Mouse (Mus musculus): Measurements from ENCODE around the gene Grem1. TPM values are rescaled to one million over a fixed set of nuclear protein-coding genes. Genes with fewer than 3 reads are reported as not detected.

Gene Grem1
- polyA plus RNA-seq (2016; fragmentation: Nextera tagmentation; extraction: Ambion mirVana), result 1.4 and 1.5 TPM in 2 replicates

DNA sequence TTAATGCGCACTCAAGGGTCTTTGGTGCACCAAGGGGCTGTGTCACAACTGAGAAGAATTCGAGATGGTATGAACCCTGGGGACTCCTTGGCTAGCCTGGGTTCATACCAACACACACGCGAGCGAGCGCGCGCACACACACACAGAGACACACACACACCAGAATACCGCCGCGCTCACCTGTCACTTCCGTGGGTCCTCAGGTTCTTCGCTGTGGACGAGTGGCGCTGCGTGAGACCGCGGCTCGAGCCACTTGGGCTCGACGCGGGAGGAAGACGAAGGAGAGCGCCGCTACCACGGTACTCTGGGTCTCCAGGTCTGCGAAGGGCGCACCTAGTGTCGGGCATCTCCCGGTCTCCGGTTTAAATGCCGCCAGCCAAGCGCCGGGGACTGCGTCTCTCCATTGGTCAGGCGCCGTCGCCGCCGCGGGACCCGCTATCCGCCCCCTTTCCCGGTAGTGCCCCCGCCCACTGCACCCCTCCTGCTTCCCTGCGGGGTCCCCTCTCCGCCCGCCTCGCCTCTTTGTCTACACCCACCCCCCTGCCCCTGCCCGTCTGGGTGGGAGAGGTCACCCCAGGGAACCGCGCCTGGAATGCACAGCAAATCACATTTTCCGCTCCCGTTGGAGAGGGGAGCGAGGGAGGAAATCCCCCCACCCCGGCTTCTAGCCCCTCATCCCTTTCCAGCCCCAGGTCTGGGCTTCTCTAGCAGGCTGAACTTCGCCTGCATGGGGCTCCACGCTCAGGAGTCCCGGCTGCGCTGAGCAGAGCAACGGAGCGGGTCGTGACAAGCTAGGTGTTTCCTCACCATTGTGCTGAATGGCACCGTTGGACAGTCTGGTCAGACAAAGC, at the start of gene Grem1:
Gene Grem1 (minus strand): TSS at position 336 of the 851 bp plus-strand sequence.
- under 1% methylated on average over 62 of the region's 64 CpGs for WGBS
- peak within 1 kb of the TSS; percentile 98 for H3K4me2 ChIP-seq (replicated peaks)
- peak within 1 kb of the TSS; percentile 57 for H3K4me3 ChIP-seq
- H3K9ac ChIP-seq, result peak within 1 kb of the TSS; percentile 64
- H3K9me3 ChIP-seq (replicated peaks), result no peaks in the 10 kb centered on the region
- peak within 1 kb of the TSS; percentile 12; the same call in 1 of the 2 replicates for H3K27ac ChIP-seq
- no peaks in the 10 kb centered on the region for H3K36me3 ChIP-seq
- ATAC-seq (ENCODE audit: low FRiP score), result peak; percentile 83
- peaks cover 50% of the 10 kb centered on the region for H3K27me3 ChIP-seq
- H3K4me1 ChIP-seq, result peaks cover 23% of the 10 kb centered on the region

DNA sequence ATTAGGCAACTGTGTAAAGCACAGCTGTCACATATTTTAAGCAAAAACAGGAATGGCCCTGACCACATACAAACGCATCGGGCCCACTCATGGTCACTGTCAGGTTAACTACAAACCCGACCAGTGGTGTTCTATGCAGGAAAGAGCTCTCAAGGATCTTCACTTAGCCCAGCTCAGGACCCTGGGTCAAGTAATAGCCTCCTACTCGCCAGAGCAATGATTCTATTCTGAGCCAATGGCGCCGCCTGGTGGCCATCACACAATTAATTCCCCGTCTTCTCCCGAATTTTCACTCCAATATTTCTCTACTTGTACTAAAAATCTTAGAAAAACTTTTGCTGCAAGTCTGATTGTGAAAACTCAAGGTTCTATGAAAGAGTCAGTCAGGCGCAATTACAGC, 49.2 kb upstream of the Grem1 start:
- 26% methylated on average over 9 of the region's 9 CpGs for WGBS
- Histone ChIP-seq H3K4me1 (no peaks in the 10 kb centered on the region), H3K27ac (no peak overlapping the region), H3K9ac (no peak overlapping the region), H3K36me3 (no peaks in the 10 kb centered on the region), H3K4me2 (replicated peaks) (no peak overlapping the region), H3K27me3 (no peaks in the 10 kb centered on the region), H3K9me3 (replicated peaks) (no peaks in the 10 kb centered on the region), H3K4me3 (no peak overlapping the region)
- no peak for ATAC-seq (ENCODE audit: low FRiP score)

DNA sequence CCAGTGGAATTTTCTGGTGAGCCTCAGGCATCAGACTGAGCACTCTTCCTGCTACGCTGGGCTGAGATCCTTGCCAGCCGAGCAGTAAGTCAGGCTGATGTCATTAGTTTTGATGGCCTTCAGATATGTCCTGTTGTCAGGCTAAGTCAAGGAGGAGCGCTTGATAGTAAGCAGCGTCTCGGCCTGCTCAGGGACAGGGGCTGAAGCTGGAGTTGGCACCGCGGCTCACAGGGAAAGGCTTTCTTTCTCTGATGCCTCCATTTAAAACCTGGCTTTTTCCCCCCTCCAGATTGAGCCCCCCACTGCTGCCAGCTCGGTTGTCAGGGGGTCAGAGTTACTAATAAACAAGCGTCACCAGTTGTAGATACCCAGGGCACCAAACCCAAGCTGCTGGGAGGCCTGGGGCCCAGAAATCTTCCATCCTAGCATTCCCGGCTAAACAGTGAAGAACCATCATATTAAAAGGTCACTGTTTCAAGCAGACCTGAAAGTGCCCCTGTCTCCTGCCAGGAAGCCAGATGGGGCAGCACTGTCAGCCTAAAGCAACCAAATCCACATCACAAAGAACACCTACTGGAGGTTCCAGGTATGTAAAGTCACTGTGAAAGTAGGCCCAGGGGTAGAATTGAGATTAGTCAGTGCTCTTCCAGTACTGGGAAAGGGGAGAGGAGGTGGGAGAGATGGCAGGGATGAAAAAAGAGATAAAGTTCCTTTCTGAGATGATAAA, 48.6 kb upstream of the Grem1 start:
- H3K4me1 ChIP-seq, result no peaks in the 10 kb centered on the region
- H3K4me3 ChIP-seq, result no peak overlapping the region
- H3K27ac ChIP-seq, result no peak overlapping the region
- no peaks in the 10 kb centered on the region for H3K36me3 ChIP-seq
- ATAC-seq (ENCODE audit: low FRiP score), result no peak
- no peaks in the 10 kb centered on the region for H3K9me3 ChIP-seq (replicated peaks)
- no peak overlapping the region for H3K9ac ChIP-seq
- 62% methylated on average over 10 of the region's 10 CpGs for WGBS
- no peaks in the 10 kb centered on the region for H3K27me3 ChIP-seq
- no peak overlapping the region for H3K4me2 ChIP-seq (replicated peaks)

DNA sequence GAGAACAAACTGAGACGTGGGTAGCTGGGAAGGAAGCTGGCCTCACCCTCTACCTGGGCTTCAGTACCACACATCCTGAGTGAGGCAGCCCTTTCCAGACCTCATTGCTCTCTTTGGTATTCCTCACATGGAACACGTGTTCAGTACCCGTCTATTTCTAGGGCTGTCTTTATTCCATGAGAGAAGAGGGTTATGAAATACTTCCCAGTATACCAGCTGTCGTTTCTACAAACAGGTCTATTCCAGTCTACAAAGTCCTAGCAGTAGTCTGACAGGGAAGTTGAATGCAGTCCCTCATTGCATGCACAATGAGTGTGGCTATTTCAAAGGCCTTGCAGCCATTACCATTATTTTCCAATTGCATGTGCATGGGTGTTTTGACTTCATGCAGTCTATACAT, 47.3 kb upstream of the Grem1 start:
- Histone ChIP-seq H3K36me3 (no peaks in the 10 kb centered on the region), H3K9me3 (replicated peaks) (no peaks in the 10 kb centered on the region), H3K4me1 (no peaks in the 10 kb centered on the region), H3K27ac (no peak overlapping the region), H3K4me3 (no peak overlapping the region), H3K9ac (no peak overlapping the region), H3K27me3 (no peaks in the 10 kb centered on the region), H3K4me2 (replicated peaks) (no peak overlapping the region)
- 0 out of 2 replicates have a peak, but pooled peaks have one; percentile 32 for ATAC-seq (ENCODE audit: low FRiP score)
- WGBS, result 84% methylated on average over 4 of the region's 4 CpGs

DNA sequence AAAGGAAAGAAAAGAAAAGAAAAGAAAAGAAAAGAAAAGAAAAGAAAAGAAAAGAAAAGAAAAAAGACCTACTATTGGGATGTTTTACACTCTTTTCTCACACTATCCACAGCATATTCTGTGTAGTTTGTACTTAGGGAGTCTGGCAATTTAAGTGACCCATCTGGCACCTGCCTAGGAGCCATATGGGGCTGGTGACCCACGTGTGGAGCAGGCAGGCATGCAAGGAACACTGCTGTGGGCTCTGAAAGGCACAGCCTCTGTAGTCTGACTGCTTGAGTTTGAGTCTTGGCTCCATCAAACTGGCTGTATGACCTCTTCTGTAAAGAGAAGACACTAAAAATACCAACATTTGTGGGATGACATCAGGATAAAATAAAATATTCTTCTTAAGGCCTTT, 45.3 kb upstream of the Grem1 start:
- Histone ChIP-seq H3K36me3 (no peaks in the 10 kb centered on the region), H3K4me2 (replicated peaks) (no peak overlapping the region)

DNA sequence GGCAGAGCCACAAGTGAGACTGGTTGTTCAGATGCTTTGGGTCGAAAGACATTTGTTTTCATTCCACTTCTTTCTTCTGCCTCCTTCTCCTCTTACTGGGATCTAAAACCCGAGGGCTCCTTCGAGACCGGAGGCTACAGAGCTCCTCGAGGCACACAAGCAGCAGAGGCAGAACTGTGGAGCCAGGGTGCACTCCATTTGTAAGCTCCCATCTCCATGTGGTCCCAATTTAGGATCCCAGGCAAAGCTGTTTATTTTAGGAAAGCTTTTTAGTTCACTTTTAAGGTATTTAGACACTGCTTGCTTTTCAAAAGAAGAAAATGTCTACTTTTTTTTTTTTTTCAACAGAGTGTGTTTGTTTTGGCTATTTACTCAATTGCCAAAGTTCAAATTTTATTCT, 42.4 kb upstream of the Grem1 start:
- Histone ChIP-seq H3K4me2 (replicated peaks) (no peak overlapping the region), H3K4me3 (no peak overlapping the region), H3K4me1 (no peaks in the 10 kb centered on the region), H3K36me3 (0 out of 2 replicates have a peak, but pooled peaks cover 4% of the 10 kb centered on the region), H3K9ac (no peak overlapping the region), H3K27me3 (no peaks in the 10 kb centered on the region), H3K9me3 (replicated peaks) (no peaks in the 10 kb centered on the region), H3K27ac (no peak overlapping the region)
- 74% methylated on average over 5 of the region's 5 CpGs for WGBS
- no peak for ATAC-seq (ENCODE audit: low FRiP score)

More for the DNA sequence above, 45.3 kb upstream of the Grem1 start:
- Histone ChIP-seq H3K4me1 (no peaks in the 10 kb centered on the region), H3K9ac (no peak overlapping the region), H3K4me3 (no peak overlapping the region), H3K27me3 (no peaks in the 10 kb centered on the region), H3K9me3 (replicated peaks) (no peaks in the 10 kb centered on the region), H3K27ac (no peak overlapping the region)
- 43% methylated on average over 1 of the region's 1 CpGs for whole genome bisulfite sequencing
- ATAC-seq (ENCODE audit: low FRiP score), result no peak

DNA sequence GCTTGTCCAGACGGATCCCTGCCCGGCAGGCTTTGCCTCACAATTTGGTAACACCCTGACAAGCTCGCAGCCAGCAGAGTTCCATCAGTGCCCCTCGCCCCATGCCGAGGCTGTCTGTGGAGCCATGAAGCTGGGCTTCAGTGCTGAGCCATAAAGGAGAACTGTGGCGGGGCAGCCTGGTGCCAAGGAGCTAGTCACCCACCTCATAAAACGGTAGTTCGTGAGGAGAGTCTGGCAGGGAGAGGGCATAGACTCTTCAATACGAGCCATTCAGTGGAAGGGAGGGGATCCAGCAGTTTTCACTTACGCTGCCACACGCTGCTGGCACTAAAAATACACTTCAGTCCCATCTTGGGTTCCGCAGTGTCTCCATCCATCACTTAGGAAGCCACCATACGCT, 40.2 kb upstream of the Grem1 start:
- Histone ChIP-seq H3K36me3 (0 out of 2 replicates have a peak, but pooled peaks cover 4% of the 10 kb centered on the region), H3K27ac (no peak overlapping the region), H3K9ac (no peak overlapping the region), H3K4me1 (no peaks in the 10 kb centered on the region), H3K9me3 (replicated peaks) (no peaks in the 10 kb centered on the region), H3K4me3 (no peak overlapping the region), H3K4me2 (replicated peaks) (no peak overlapping the region), H3K27me3 (no peaks in the 10 kb centered on the region)
- ATAC-seq (ENCODE audit: low FRiP score), result no peak
- WGBS, result 86% methylated on average over 13 of the region's 13 CpGs

DNA sequence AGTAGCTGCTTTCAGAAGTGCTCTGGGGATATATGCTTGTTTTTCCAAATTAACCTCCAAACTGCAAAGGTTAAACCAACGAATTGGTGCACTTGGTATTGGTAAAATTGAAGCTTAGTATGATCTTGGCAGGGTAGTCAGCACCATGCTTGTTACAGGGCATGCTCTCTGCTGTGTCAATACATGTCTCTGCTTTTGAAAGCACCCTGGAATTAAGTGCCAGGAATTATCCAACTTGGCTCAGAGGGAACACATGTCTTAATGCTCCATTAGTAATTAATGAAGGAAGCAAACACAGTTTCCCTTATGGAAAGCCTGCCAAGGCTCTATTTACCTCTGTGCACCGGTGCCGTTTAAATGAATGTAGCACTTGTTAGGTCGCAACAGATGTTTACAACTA, 36.7 kb upstream of the Grem1 start:
- H3K4me1 ChIP-seq, result no peaks in the 10 kb centered on the region
- H3K4me3 ChIP-seq, result no peak overlapping the region
- no peak overlapping the region for H3K27ac ChIP-seq
- H3K4me2 ChIP-seq (replicated peaks), result no peak overlapping the region
- WGBS, result 75% methylated on average over 4 of the region's 4 CpGs
- no peak overlapping the region for H3K9ac ChIP-seq
- 0 out of 2 replicates have a peak, but pooled peaks cover 4% of the 10 kb centered on the region for H3K36me3 ChIP-seq
- no peaks in the 10 kb centered on the region for H3K27me3 ChIP-seq
- no peaks in the 10 kb centered on the region for H3K9me3 ChIP-seq (replicated peaks)
- no peak for ATAC-seq (ENCODE audit: low FRiP score)

DNA sequence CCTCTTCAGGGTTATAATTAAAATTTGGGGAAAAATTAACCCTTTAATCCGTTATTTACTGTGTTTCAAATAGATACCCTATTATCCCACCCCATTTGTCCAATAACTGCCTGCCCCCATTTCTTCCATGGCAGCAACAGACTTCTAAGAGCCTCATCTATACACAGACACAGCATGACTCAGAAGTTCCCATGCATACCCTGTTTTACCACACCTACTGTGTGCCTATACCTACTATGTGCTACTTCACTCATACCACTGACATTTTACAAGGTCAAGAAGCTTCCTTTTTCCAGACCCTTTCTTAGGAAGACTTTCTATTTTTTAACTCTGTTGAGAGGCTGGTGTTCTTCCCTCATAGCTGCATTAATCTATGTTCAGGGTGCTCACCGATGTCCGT, 35.1 kb upstream of the Grem1 start:
- Histone ChIP-seq H3K27ac (no peak overlapping the region), H3K9me3 (replicated peaks) (no peaks in the 10 kb centered on the region), H3K9ac (no peak overlapping the region), H3K4me1 (no peaks in the 10 kb centered on the region), H3K36me3 (peaks cover 7% of the 10 kb centered on the region; the same call in 1 of the 2 replicates), H3K4me3 (no peak overlapping the region), H3K27me3 (no peaks in the 10 kb centered on the region), H3K4me2 (replicated peaks) (no peak overlapping the region)
- 84% methylated on average over 3 of the region's 3 CpGs for WGBS
- no peak for ATAC-seq (ENCODE audit: low FRiP score)

DNA sequence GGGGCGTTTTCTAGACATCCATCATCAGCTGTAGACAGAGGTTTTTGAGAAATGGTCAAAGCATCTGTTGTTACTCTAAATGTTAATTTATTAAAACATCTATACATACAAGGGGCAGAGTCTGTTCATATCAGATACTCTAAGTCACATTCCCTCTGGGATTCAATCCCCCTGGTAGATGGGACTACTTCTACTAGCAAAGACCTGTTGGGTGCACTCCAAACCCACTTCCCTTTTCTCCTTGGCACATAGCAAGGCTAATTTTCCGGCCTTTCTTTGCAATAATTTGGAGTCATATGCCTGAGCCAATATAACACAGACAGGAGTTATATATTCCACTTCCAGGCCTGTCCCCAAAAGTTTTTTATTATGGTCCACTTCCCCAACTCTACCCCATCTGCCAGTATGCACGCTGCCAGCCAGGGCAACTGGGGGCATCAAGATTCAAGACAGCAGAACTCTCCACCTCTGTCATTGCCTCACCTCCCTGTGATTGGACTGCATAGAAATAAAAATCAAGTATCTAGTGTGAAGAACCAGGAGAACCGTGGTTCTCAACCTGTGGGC, 30.5 kb upstream of the Grem1 start:
- Histone ChIP-seq H3K9ac (no peak overlapping the region), H3K27me3 (no peaks in the 10 kb centered on the region), H3K27ac (no peak overlapping the region), H3K4me3 (no peak overlapping the region), H3K4me1 (no peaks in the 10 kb centered on the region), H3K4me2 (replicated peaks) (no peak overlapping the region), H3K9me3 (replicated peaks) (no peaks in the 10 kb centered on the region), H3K36me3 (peaks cover 13% of the 10 kb centered on the region; the same call in 1 of the 2 replicates)
- no peak for ATAC-seq (ENCODE audit: low FRiP score)
- 89% methylated on average over 4 of the region's 4 CpGs for WGBS

DNA sequence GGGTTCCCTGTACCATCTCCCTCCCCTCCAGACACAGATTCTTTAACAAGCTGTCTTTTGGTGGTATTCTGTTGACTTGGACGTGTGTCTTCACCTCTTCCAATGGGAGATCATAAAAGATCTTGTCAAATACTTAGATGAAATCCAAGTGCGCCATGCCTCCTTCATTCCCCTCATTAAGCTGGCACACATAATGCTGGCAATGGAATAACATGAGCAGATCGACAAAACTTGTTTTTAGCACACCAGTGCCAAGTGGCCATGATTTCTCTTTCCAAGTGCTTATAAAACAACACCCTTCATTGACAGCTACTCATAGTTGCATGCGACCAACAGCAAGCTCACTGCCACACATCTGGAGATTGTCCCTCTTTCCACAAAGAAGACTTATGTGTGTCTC, 29.4 kb upstream of the Grem1 start:
- Histone ChIP-seq H3K4me2 (replicated peaks) (no peak overlapping the region), H3K4me1 (no peaks in the 10 kb centered on the region), H3K9me3 (replicated peaks) (no peaks in the 10 kb centered on the region), H3K4me3 (no peak overlapping the region), H3K36me3 (peaks cover 13% of the 10 kb centered on the region; the same call in 1 of the 2 replicates), H3K27me3 (no peaks in the 10 kb centered on the region), H3K27ac (no peak overlapping the region), H3K9ac (no peak overlapping the region)
- 90% methylated on average over 4 of the region's 4 CpGs for WGBS
- ATAC-seq (ENCODE audit: low FRiP score), result no peak

DNA sequence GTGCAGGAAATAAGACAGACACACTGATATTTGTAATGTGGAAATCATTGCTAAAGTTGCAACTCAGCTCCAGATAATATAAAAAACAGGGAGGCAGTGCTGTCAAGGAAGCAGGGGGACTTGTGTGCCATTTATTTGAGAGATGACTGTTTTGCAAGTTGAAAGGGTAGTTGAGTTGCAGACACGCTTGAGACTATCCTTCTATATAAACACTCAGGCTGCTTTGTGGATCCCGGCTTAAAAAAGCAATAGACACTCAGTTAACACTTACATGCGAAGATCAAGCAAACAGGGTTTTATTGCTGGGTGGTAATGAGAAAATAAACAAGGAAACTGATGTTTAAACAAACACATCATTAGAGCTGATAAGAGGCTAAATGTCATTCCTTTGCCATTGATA, 26.4 kb upstream of the Grem1 start:
- H3K27ac ChIP-seq, result no peak overlapping the region
- no peak for ATAC-seq (ENCODE audit: low FRiP score)
- no peak overlapping the region for H3K9ac ChIP-seq
- no peaks in the 10 kb centered on the region for H3K4me1 ChIP-seq
- H3K27me3 ChIP-seq, result no peaks in the 10 kb centered on the region
- WGBS, result 76% methylated on average over 3 of the region's 3 CpGs
- H3K9me3 ChIP-seq (replicated peaks), result no peaks in the 10 kb centered on the region
- peaks cover 13% of the 10 kb centered on the region; the same call in 1 of the 2 replicates for H3K36me3 ChIP-seq
- no peak overlapping the region for H3K4me3 ChIP-seq
- H3K4me2 ChIP-seq (replicated peaks), result no peak overlapping the region
